Mouse (Mus musculus): Measurements from ENCODE around the gene Pot1a. TPM values are rescaled to one million over a fixed set of nuclear protein-coding genes. Genes with fewer than 3 reads are reported as not detected.

Gene Pot1a
- 18.6 and 22.9 TPM in 2 replicates for total RNA-seq (2012; rRNA removed)

GRCm38 (mm10) chr6:25808806-25809495 lies at the start of gene Pot1a:
Pot1a (minus strand) TSS chr6:25809246.
- TF ChIP-seq MAFK (IDR thresholded peaks at IDR 0.05; ENCODE audit: insufficient read depth, low read depth, low read length): no peak
- TF ChIP-seq ZNF384 (IDR thresholded peaks at IDR 0.05; ENCODE audit: low read depth, low read length): no peak
- TF ChIP-seq HCFC1 (IDR thresholded peaks at IDR 0.05; ENCODE audit: borderline replicate concordance, insufficient read depth, low read length): no peak
- DNase-seq (ENCODE audit: low read depth, low spot score): peak; percentile 95
- H3K4me3 ChIP-seq (ENCODE audit: insufficient read depth in 1 of 2, low read depth in 1 of 2, low read length in 2 of 2, poor library complexity in 1 of 2, severe bottlenecking in 1 of 2): peak within 1 kb of the TSS; percentile 90 to 92
- no peaks in the 10 kb centered on the region for H3K9me3 ChIP-seq (ENCODE audit: control insufficient read depth, insufficient read depth, low read depth, low read length)
- peak within 1 kb of the TSS; percentile 90 for H3K9ac ChIP-seq (ENCODE audit: insufficient read depth, low read depth, low read length, poor library complexity, severe bottlenecking)
- peak within 1 kb of the TSS; percentile 43; the same call in 1 of the 2 replicates for H3K27ac ChIP-seq (ENCODE audit: insufficient read depth, low read depth, low read length, poor library complexity, severe bottlenecking)
- peaks cover 0 to 4% of the 10 kb centered on the region in 2 experiments; a peak in 2 of 4 replicates for H3K4me1 ChIP-seq (ENCODE audit: control insufficient read depth in 2 of 2, insufficient read depth in 2 of 2, low read length in 2 of 2, poor library complexity in 1 of 2)
- in situ Hi-C loops (cut with MboI; ENCODE audit: low sequenced_read_pairs in 2 of 2, unreplicated experiment in 2 of 2): no loop called here
- H3K36me3 ChIP-seq (ENCODE audit: control insufficient read depth, insufficient read depth, low read length, poor library complexity, severe bottlenecking): peaks cover 3% of the 10 kb centered on the region; the same call in 1 of the 2 replicates

GRCm38 (mm10) chr6:25836261-25836660 lies 27.2 kb upstream of the Pot1a start:
- no peak for DNase-seq (ENCODE audit: low read depth, low spot score)
- no peak overlapping the region for H3K4me3 ChIP-seq (ENCODE audit: insufficient read depth in 1 of 2, low read depth in 1 of 2, low read length in 2 of 2, poor library complexity in 1 of 2, severe bottlenecking in 1 of 2)
- H3K36me3 ChIP-seq (ENCODE audit: control insufficient read depth, insufficient read depth, low read length, poor library complexity, severe bottlenecking): no peaks in the 10 kb centered on the region
- no peak overlapping the region for H3K9ac ChIP-seq (ENCODE audit: insufficient read depth, low read depth, low read length, poor library complexity, severe bottlenecking)
- in situ Hi-C loops (cut with MboI; ENCODE audit: low sequenced_read_pairs in 2 of 2, unreplicated experiment in 2 of 2): no loop called here
- TF ChIP-seq MAFK (IDR thresholded peaks at IDR 0.05; ENCODE audit: insufficient read depth, low read depth, low read length) (no peak), ZC3H11A (IDR thresholded peaks at IDR 0.05; ENCODE audit: borderline replicate concordance, low read depth, low read length) (no peak), CHD2 (IDR thresholded peaks at IDR 0.05; ENCODE audit: low read depth, low read length) (no peak), ZNF384 (IDR thresholded peaks at IDR 0.05; ENCODE audit: low read depth, low read length) (no peak), HCFC1 (IDR thresholded peaks at IDR 0.05; ENCODE audit: borderline replicate concordance, insufficient read depth, low read length) (no peak)
- no peaks in the 10 kb centered on the region for H3K4me1 ChIP-seq (ENCODE audit: control insufficient read depth in 2 of 2, insufficient read depth in 2 of 2, low read length in 2 of 2, poor library complexity in 1 of 2)
- no peaks in the 10 kb centered on the region for H3K9me3 ChIP-seq (ENCODE audit: control insufficient read depth, insufficient read depth, low read depth, low read length)
- H3K27ac ChIP-seq (ENCODE audit: insufficient read depth, low read depth, low read length, poor library complexity, severe bottlenecking): no peak overlapping the region

- Histone ChIP-seq H3K4me3 (ENCODE audit: insufficient read depth in 1 of 2, low read depth in 1 of 2, low read length in 2 of 2, poor library complexity in 1 of 2, severe bottlenecking in 1 of 2) (no peak overlapping the region), H3K4me1 (ENCODE audit: control insufficient read depth in 2 of 2, insufficient read depth in 2 of 2, low read length in 2 of 2, poor library complexity in 1 of 2) (peaks cover 2 to 6% of the 10 kb centered on the region in 2 experiments; a peak in 3 of 4 replicates), H3K27ac (ENCODE audit: insufficient read depth, low read depth, low read length, poor library complexity, severe bottlenecking) (no peak overlapping the region), H3K9me3 (ENCODE audit: control insufficient read depth, insufficient read depth, low read depth, low read length) (no peaks in the 10 kb centered on the region), H3K9ac (ENCODE audit: insufficient read depth, low read depth, low read length, poor library complexity, severe bottlenecking) (no peak overlapping the region), H3K36me3 (ENCODE audit: control insufficient read depth, insufficient read depth, low read length, poor library complexity, severe bottlenecking) (peaks cover 3% of the 10 kb centered on the region; the same call in 1 of the 2 replicates)
- in situ Hi-C loops (cut with MboI; ENCODE audit: low sequenced_read_pairs in 2 of 2, unreplicated experiment in 2 of 2): no loop called here
- DNase-seq (ENCODE audit: low read depth, low spot score): no peak
- TF ChIP-seq CHD2 (IDR thresholded peaks at IDR 0.05; ENCODE audit: low read depth, low read length) (no peak), MAFK (IDR thresholded peaks at IDR 0.05; ENCODE audit: insufficient read depth, low read depth, low read length) (no peak), HCFC1 (IDR thresholded peaks at IDR 0.05; ENCODE audit: borderline replicate concordance, insufficient read depth, low read length) (no peak), ZC3H11A (IDR thresholded peaks at IDR 0.05; ENCODE audit: borderline replicate concordance, low read depth, low read length) (no peak), ZNF384 (IDR thresholded peaks at IDR 0.05; ENCODE audit: low read depth, low read length) (no peak)
These were observed 3.0 kb downstream of the Pot1a start for GRCm38 (mm10) chr6:25806021-25806420.

GRCm38 (mm10) chr6:25802269-25802668 lies 6.8 kb downstream of the Pot1a start:
- no peaks in the 10 kb centered on the region for H3K9me3 ChIP-seq (ENCODE audit: control insufficient read depth, insufficient read depth, low read depth, low read length)
- H3K36me3 ChIP-seq (ENCODE audit: control insufficient read depth, insufficient read depth, low read length, poor library complexity, severe bottlenecking): peaks cover 6% of the 10 kb centered on the region
- in situ Hi-C loops (cut with MboI; ENCODE audit: low sequenced_read_pairs in 2 of 2, unreplicated experiment in 2 of 2): no loop called here
- peaks cover 2 to 3% of the 10 kb centered on the region in 2 experiments; a peak in 3 of 4 replicates for H3K4me1 ChIP-seq (ENCODE audit: control insufficient read depth in 2 of 2, insufficient read depth in 2 of 2, low read length in 2 of 2, poor library complexity in 1 of 2)
- DNase-seq (ENCODE audit: low read depth, low spot score): no peak
- no peak overlapping the region for H3K27ac ChIP-seq (ENCODE audit: insufficient read depth, low read depth, low read length, poor library complexity, severe bottlenecking)
- H3K4me3 ChIP-seq (ENCODE audit: insufficient read depth in 1 of 2, low read depth in 1 of 2, low read length in 2 of 2, poor library complexity in 1 of 2, severe bottlenecking in 1 of 2): no peak overlapping the region
- no peak overlapping the region for H3K9ac ChIP-seq (ENCODE audit: insufficient read depth, low read depth, low read length, poor library complexity, severe bottlenecking)
- no peak for TF ChIP-seq CHD2 (IDR thresholded peaks at IDR 0.05; ENCODE audit: low read depth, low read length)
- TF ChIP-seq HCFC1 (IDR thresholded peaks at IDR 0.05; ENCODE audit: borderline replicate concordance, insufficient read depth, low read length): no peak
- no peak for TF ChIP-seq ZC3H11A (IDR thresholded peaks at IDR 0.05; ENCODE audit: borderline replicate concordance, low read depth, low read length)
- no peak for TF ChIP-seq ZNF384 (IDR thresholded peaks at IDR 0.05; ENCODE audit: low read depth, low read length)
- no peak for TF ChIP-seq MAFK (IDR thresholded peaks at IDR 0.05; ENCODE audit: insufficient read depth, low read depth, low read length)
